Mouse (Mus musculus): ENCODE results near the gene Foxn3.
A peak's percentile ranks its signal among the peaks of the same experiment; 100 is the strongest.

Gene Foxn3

DNA sequence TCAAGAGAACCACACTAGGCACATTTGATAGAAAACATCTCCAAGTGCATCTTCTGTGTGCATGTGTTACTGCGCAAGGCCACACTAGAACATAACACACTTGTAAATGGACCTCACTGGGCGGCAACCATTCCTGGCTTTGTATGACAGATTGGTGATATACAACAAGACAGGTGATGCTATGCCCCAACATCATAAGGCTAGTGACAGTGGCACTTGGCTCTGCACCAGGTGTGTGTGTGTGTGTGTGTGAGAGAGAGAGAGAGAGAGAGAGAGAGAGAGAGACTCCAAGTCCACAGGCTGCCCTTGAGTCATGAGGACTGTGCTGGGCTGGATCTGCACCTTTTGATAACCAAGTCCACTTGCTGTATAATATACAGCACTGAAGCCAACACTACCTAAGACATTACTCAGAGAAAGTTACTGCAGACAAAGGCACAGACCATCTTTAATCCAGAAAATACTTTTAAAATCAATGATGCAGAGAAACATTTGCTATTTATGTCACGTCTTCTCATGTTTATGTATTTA, 242.4 kb downstream of the Foxn3 start:
- no peak for DNase-seq

- DNase-seq = no peak
Measured at GRCm38 (mm10) chr12:99319896-99320295, 243.5 kb downstream of the Foxn3 start.

- DNase-seq = peak; percentile 50 to 71
Measured at GRCm38 (mm10) chr12:99319171-99319570, 244.2 kb downstream of the Foxn3 start.

- DNase-seq = no peak
Measured at GRCm38 (mm10) chr12:99315931-99316330, 247.5 kb downstream of the Foxn3 start.

DNA sequence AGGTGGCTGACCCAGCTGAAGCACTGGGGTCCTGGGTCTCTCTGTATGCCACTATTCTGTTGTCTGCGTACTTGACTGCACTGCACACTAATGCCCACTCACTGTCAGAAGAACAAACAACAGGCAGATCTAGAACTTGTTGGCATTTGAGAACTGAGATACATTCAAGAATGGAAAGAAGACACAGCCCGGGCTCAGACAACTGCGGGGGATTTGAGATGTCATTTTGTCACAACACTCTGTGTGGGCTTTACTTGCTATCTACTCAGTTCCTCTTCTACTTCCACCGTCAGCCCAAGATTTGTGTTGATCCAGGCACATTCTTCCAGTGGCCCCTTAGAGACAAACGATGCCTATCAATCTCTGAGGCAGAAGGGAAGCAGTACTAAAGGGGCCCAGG, 248.6 kb downstream of the Foxn3 start:
- DNase-seq = no peak

DNA sequence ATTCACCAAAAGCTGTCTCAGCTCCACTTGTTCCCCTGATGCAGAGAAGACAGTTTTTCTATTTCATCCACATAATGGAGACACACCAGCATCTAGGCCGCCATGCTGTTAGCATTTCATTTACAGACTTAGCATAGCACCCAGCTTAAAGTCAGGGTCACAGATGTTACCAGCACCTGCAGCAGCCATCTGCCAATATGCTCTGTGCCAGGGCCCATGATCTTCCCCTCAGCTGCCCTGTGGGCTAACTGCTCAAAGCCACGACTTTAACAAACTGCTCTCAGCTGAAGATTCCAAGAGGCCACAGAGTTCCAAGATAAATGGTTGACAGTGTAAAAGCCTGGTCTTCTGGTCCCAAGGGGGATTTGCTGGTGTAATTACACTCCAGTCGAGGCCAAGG, 252.1 kb downstream of the Foxn3 start:
- no peak for DNase-seq

- no peak for DNase-seq
Measured at GRCm38 (mm10) chr12:99309937-99310336, 253.4 kb downstream of the Foxn3 start.

DNA sequence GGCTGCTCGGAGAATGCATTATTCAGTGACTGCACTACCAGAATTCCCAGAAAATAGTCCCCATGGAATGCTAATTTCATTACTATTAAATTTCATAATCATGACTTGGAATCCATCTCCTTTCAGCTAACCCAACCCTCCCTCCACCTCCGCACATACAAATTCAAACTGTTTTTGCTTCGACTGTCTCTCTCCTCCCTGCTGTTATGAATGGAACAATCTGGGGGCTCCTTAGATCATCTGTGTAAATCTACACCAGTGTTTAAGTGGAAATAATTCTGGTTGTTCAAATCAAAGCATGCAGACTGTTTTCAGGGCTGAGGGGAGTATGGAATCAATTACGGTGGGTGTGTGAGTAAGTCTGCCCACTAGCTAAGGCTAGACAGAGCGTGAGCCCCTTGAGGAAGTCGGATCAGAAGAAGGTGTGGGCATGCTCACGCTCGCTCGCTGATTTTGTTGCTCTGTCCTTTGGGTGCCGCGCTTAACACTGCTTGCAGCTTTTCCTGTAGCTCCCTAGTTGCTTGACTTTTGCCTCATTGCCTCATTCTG, 254.8 kb downstream of the Foxn3 start:
- DNase-seq = no peak

- no peak for DNase-seq
Measured at GRCm38 (mm10) chr12:99306536-99307204, 256.7 kb downstream of the Foxn3 start.

DNA sequence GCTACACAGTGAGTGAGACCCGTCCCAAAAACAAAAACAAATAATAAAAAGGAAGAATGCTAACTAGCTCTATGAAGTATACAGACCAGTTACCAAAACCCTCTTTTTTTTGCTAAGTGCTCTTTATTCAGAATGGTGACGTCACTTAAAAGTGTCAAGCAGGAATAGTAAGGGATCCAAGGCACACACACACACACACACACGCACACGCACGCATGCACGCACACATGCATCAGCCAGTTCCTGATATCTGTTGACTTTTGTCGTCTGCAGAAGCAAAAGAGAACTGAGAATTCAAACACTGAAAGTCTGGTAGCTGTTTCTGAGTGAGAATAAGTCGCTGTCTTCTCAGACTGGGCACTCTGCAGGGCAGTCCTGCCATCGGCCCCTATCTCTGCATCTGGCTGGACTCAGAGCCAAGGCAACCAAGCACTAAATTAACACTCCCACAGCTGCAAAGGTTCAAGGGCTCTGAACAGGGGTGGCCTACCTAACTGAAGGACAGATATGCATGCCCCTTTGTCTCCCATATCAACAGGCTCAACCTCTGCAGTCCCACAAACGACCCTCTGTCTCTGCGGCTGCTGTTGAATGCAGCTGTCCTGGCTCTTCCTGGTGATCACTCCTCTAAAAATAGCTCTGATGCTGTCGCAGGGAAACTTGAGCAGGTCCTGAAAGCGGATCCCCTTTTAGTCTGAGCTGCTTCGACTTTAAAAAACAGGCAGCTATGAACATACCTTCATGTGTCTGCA, 257.4 kb downstream of the Foxn3 start:
- DNase-seq = no peak

DNA sequence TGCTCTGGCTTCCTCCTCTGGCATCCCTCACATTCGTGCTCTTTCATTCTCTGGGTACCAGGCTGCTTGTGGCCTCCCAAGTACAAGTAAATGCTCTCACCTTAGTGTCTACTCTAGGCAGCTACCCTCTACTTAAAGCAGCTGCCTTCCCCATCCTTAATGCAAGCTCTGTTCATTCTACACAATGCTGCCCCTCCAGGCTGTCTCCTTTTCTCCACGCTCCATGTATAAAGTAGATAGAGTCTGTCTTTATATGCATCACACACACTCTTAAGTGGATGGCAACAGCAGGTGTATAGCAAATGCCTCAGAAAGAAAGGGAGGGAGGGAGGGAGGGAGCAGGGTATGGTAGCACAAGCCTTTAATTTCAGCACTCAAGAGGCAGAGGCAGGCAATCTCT, 258.1 kb downstream of the Foxn3 start:
- DNase-seq = no peak

- no peak for DNase-seq
Measured at GRCm38 (mm10) chr12:99304056-99304455, 259.3 kb downstream of the Foxn3 start.

DNA sequence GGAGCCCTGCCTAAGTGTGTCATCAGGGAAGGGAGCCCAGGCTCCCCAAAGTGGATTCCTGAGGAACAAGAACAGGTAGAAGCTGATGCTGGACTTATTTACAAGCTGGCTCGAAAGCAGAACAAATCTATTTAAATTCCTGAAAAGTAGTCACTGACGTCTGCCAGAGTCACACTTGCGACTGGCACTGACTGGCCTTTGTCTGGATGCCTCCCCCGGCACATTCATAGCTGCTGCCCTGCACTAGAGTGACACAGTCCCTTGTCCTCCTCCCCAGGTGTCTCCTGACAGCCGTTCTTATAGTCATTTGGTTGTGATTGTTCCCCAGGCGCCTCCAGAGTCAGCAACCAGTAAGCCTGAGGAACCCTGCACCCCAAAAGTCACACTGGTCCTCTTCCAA, 259.8 kb downstream of the Foxn3 start:
- no peak for DNase-seq

- no peak for DNase-seq
Measured at GRCm38 (mm10) chr12:99299900-99300299, 263.5 kb downstream of the Foxn3 start.

DNA sequence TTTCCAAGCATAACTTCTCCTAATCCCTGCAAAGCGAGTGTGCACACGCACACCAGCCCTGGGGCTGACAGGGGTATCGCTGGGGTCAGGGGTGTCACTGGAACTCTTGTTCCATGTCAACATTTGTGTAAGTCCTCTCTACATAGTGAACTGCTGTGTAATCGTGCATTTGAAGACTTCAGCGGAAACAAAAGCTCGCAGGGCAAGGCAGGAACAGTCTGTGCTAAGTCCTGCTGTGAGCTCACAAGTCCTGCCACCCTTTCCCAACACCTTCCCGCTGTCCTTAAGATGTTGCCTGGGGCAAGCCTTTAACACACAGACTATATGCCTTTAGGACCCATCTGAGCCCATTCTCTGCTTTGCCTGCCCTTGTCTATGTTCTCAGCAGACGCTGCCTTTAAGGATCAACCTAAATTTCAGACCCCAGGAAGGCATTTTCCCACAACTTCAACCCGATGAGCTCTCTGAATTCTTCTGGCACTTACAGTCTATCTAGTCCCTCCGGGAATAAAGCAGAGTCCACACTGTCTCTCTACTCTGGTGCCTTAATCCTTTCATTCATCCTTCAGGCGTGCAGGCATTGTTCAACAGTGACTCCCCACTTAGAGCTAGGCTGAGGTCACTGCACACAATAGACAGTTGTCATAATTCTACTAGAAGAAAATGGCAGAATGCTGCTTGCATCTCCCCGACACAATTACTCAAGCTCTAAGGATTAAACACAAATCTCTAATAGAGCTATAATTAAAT, 264.4 kb downstream of the Foxn3 start:
- DNase-seq = no peak

DNA sequence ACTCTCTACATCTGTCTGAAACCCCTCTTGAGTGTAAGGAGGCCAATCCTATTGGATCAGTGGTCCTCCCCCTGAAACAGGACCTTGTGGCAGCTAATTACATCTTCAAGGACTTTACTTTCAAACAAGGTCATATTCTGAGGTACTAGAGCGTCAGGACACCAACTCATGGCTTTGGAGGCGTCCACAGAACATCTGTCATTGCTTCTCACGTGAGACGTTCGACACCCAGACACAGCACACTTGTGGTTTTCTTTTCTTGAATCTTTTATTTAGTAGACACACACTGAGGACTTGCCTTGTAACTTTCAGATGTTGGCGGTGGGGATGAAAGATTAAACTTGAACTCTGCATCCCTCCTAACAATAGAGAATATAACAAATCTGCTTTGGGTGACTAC, 265.1 kb downstream of the Foxn3 start:
- no peak for DNase-seq

DNA sequence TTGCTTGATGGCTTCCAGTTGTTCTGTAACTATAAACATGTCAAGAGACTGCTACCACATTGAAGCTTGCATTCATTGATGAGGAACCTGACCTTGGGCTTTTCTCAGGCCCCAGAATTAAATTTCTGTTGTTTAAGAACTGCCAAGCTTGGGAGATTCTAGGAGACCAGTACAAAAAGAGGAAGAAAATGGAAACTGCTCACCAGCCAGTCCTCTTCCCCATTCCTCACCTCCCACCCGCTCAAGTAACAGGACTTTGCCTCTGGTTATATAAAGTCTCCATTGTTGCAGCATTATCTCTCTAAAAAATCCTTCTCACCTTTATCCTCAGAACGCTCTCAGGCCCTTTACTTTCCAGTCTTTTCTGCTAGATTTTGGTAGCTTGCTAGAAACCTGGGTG, 265.6 kb downstream of the Foxn3 start:
- DNase-seq = no peak

GRCm38 (mm10) chr12:99293532-99293931, 269.9 kb downstream of the Foxn3 start:
- no peak for DNase-seq

- no peak for DNase-seq
Measured at GRCm38 (mm10) chr12:99292152-99292551, 271.2 kb downstream of the Foxn3 start.

DNA sequence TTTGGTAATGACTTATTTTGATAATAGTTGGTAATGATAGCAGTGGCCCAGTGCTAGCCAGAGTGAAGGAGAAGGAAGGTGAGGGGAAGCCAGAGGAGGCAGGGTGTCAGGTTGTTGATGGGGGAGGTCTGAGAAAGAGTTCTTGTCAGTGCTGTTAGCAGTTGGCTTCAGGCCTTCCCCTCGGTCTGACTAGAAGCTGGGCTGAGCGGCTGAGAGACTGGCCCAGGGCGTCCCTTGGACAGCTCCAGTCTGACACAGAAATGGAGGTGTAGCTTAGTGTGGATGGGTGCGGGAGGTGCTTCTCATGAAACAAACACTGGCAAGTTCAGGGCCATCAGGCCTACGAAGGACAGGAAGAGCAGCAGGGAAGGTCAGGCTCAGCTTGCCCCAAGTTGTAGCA, 276.3 kb downstream of the Foxn3 start:
- no peak for DNase-seq

DNA sequence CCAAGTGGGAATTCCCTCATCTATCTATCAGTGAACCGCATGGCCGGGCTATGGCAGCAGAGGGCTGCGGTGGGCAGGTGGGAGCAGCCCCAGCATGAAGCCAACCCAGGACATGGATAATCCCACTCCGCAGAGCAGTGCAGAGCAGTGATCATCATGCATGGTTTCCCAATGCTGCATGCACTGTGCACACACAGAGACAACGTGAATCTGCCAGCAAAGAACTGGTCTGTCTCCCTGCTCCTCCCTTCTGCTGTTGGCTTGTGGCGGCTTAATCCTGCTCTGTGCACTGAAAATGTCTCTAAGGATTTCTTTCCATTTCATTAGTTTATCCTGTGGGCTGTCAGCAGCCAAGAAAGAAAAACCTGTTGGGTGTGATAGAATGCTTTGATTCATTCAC, 276.7 kb downstream of the Foxn3 start:
- DNase-seq = no peak

- no peak for DNase-seq
Measured at GRCm38 (mm10) chr12:99285656-99286055, 277.7 kb downstream of the Foxn3 start.

GRCm38 (mm10) chr12:99285199-99285598, 278.2 kb downstream of the Foxn3 start:
- DNase-seq = no peak
